9 mouse cellular contexts compared by ENCODE assay signal in genomic region chr11:115747351-115747750, GRCm38 (mm10). TPM values are rescaled to one million over a fixed set of nuclear protein-coding genes. Genes with fewer than 3 reads are reported as not detected.
DNase-seq lines count a peak whose midpoint lies in the region; ATAC-seq lines count a peak whose summit lies in the region.
"Had no signal": no experiment of that assay in that cellular context is flagged by ENCODE, and none has a peak within 500 bp of the region (broad histone marks: within the 10 kb centered on the region; RNA-seq: fewer than 3 reads in every experiment).

No protein-coding gene starts in this region.

- no peaks in the 10 kb centered on the region for H3K9me3 ChIP-seq in kidney, embryonic 14.5 days (ENCODE audit: control insufficient read depth, low read length)
- H3K9me3 ChIP-seq in embryonic facial prominence, embryonic 15.5 days (replicated peaks), result no peaks in the 10 kb centered on the region
- H3K9me3 ChIP-seq in limb, embryonic 12.5 days, result no peaks in the 10 kb centered on the region
- no peaks in the 10 kb centered on the region for H3K9me3 ChIP-seq in stomach, embryonic 14.5 days (ENCODE audit: control insufficient read depth, low read depth, low read length)

- WGBS in kidney, embryonic 14.5 days, result 9% methylated on average over 14 of the region's 15 CpGs
- 6% methylated on average over 9 of the region's 15 CpGs for WGBS in embryonic facial prominence, embryonic 15.5 days
- WGBS in limb, embryonic 12.5 days, result 9% methylated on average over 11 of the region's 15 CpGs
- whole genome bisulfite sequencing in stomach, embryonic 14.5 days, result 3% methylated on average over 15 of the region's 15 CpGs

- H3K36me3 ChIP-seq in kidney, embryonic 14.5 days (ENCODE audit: control insufficient read depth, insufficient read depth, low read length), result no peaks in the 10 kb centered on the region
- no peaks in the 10 kb centered on the region for H3K36me3 ChIP-seq in embryonic facial prominence, embryonic 15.5 days
- no peaks in the 10 kb centered on the region for H3K36me3 ChIP-seq in limb, embryonic 12.5 days
- H3K36me3 ChIP-seq in stomach, embryonic 14.5 days (ENCODE audit: control insufficient read depth, insufficient read depth, low read length), result no peaks in the 10 kb centered on the region

- 0 out of 2 replicates have a peak, but pooled peaks cover 2% of the 10 kb centered on the region for H3K4me1 ChIP-seq in kidney, embryonic 14.5 days (ENCODE audit: control insufficient read depth, insufficient read depth, low read length)
- no peaks in the 10 kb centered on the region for H3K4me1 ChIP-seq in embryonic facial prominence, embryonic 15.5 days
- H3K4me1 ChIP-seq in limb, embryonic 12.5 days (replicated peaks), result peaks cover 5% of the 10 kb centered on the region; the same call in 1 of the 2 replicates
- no peaks in the 10 kb centered on the region for H3K4me1 ChIP-seq in stomach, embryonic 14.5 days (ENCODE audit: control insufficient read depth, insufficient read depth, low read length)

- ATAC-seq in kidney, embryonic 14.5 days (ENCODE audit: low FRiP score, low TSS enrichment), result no peak
- ATAC-seq in embryonic facial prominence, embryonic 15.5 days (ENCODE audit: insufficient number of reproducible peaks, low FRiP score, low TSS enrichment, low read depth), result no peak
- no peak for ATAC-seq in limb, embryonic 12.5 days (ENCODE audit: insufficient number of reproducible peaks, insufficient read depth, low FRiP score, low TSS enrichment, low read depth)
- ATAC-seq in stomach, embryonic 14.5 days (ENCODE audit: insufficient number of reproducible peaks, insufficient read depth, low FRiP score, low read depth), result no peak

- peak overlapping the region; percentile 12; the same call in 1 of the 2 replicates for H3K4me3 ChIP-seq in kidney, embryonic 14.5 days (ENCODE audit: low read length)
- no peak overlapping the region for H3K4me3 ChIP-seq in embryonic facial prominence, embryonic 15.5 days (replicated peaks)
- peak overlapping the region; percentile 26 for H3K4me3 ChIP-seq in limb, embryonic 12.5 days (replicated peaks)
- no peak overlapping the region for H3K4me3 ChIP-seq in stomach, embryonic 14.5 days (ENCODE audit: low read depth, low read length)
- H3K4me3 ChIP-seq: erythroblast, embryonic 14.5 days had no signal

- peak overlapping the region; percentile 27; the same call in 1 of the 2 replicates for H3K4me2 ChIP-seq in kidney, embryonic 14.5 days (replicated peaks; ENCODE audit: low read depth, low read length)
- H3K4me2 ChIP-seq in embryonic facial prominence, embryonic 15.5 days (replicated peaks), result peak overlapping the region; percentile 19; the same call in 1 of the 2 replicates
- peak overlapping the region; percentile 46 for H3K4me2 ChIP-seq in limb, embryonic 12.5 days
- peak overlapping the region; percentile 33; the same call in 1 of the 2 replicates for H3K4me2 ChIP-seq in stomach, embryonic 14.5 days (replicated peaks; ENCODE audit: low read depth, low read length)

- no peaks in the 10 kb centered on the region for H3K27me3 ChIP-seq in kidney, embryonic 14.5 days (ENCODE audit: control insufficient read depth, insufficient read depth, low read length)
- no peaks in the 10 kb centered on the region for H3K27me3 ChIP-seq in embryonic facial prominence, embryonic 15.5 days
- no peaks in the 10 kb centered on the region for H3K27me3 ChIP-seq in limb, embryonic 12.5 days
- H3K27me3 ChIP-seq in stomach, embryonic 14.5 days (ENCODE audit: control insufficient read depth, insufficient read depth, low read length), result no peaks in the 10 kb centered on the region

- peak overlapping the region; percentile 19; the same call in 1 of the 2 replicates for H3K9ac ChIP-seq in kidney, embryonic 14.5 days (ENCODE audit: low read depth, low read length)
- H3K9ac ChIP-seq in embryonic facial prominence, embryonic 15.5 days, result no peak overlapping the region
- H3K9ac ChIP-seq in limb, embryonic 12.5 days (replicated peaks), result 0 out of 2 replicates have a peak overlapping the region, but pooled peaks have one; percentile 27
- H3K9ac ChIP-seq in stomach, embryonic 14.5 days (replicated peaks; ENCODE audit: low read depth, low read length), result no peak overlapping the region

- DNase-seq in kidney, adult 8-10 months, result no peak
- DNase-seq in cerebellum, adult 11 months, result no peak
- DNase-seq in ovary, postnatal 36 days (ENCODE audit: low spot score), result no peak
- no peak for DNase-seq in cerebellum, adult 11-12 months

- no peak overlapping the region for H3K27ac ChIP-seq in kidney, embryonic 14.5 days (ENCODE audit: low read depth, low read length)
- H3K27ac ChIP-seq in embryonic facial prominence, embryonic 15.5 days (replicated peaks), result no peak overlapping the region
- no peak overlapping the region for H3K27ac ChIP-seq in limb, embryonic 12.5 days
- no peak overlapping the region for H3K27ac ChIP-seq in stomach, embryonic 14.5 days (ENCODE audit: low read length)

RNA-seq across cellular contexts. Expression of gene Tmem94, which starts 17.9 kb away (rescaled TPM):
- 12.4 and 19.9 TPM in 2 replicates for polyA plus RNA-seq in kidney, embryonic 14.5 days (2014; fragmentation: Nextera tagmentation; extraction: Ambion mirVana)
- polyA plus RNA-seq in embryonic facial prominence, embryonic 15.5 days (2015; fragmentation: Nextera tagmentation; extraction: Ambion mirVana), result 24.2 and 25.0 TPM in 2 replicates
- polyA plus RNA-seq in limb, embryonic 12.5 days (2016; fragmentation: Nextera tagmentation; extraction: Ambion mirVana), result 26.5 and 31.9 TPM in 2 replicates
- polyA plus RNA-seq in stomach, embryonic 14.5 days (2014; fragmentation: Nextera tagmentation; extraction: Ambion mirVana), result 13.7 and 17.0 TPM in 2 replicates

RNA-seq across cellular contexts. Expression of gene Grb2, which starts 39.0 kb away (rescaled TPM):
- 47.7 and 53.0 TPM in 2 replicates for polyA plus RNA-seq in kidney, embryonic 14.5 days (2014; fragmentation: Nextera tagmentation; extraction: Ambion mirVana)
- polyA plus RNA-seq in embryonic facial prominence, embryonic 15.5 days (2015; fragmentation: Nextera tagmentation; extraction: Ambion mirVana), result 94.9 and 114 TPM in 2 replicates
- 109 and 114 TPM in 2 replicates for polyA plus RNA-seq in limb, embryonic 12.5 days (2016; fragmentation: Nextera tagmentation; extraction: Ambion mirVana)
- polyA plus RNA-seq in stomach, embryonic 14.5 days (2014; fragmentation: Nextera tagmentation; extraction: Ambion mirVana), result 39.6 and 55.0 TPM in 2 replicates

Comparison
In these comparisons a context has a peak if more than half of its experiments do, and no peak if none do; other contexts are left out.
1. H3K4me3 ChIP-seq: peak in kidney, embryonic 14.5 days (single experiment) and limb, embryonic 12.5 days (single experiment); none in embryonic facial prominence, embryonic 15.5 days (single experiment) and stomach, embryonic 14.5 days (single experiment).
2. H3K9ac ChIP-seq: peak in kidney, embryonic 14.5 days (single experiment) and limb, embryonic 12.5 days (single experiment); none in embryonic facial prominence, embryonic 15.5 days (single experiment) and stomach, embryonic 14.5 days (single experiment).
3. Peak in every context shown above with its lines, with median percentiles within 50 percentile points of each other: H3K4me2 ChIP-seq.